Mouse (Mus musculus) adipocyte (in vitro differentiated cells): ENCODE data around the gene Nrxn3.

Source experiments
- DNase-seq: peaks from one replicate; pipeline ENCODE4 v3.0.0-alpha.2; 2016; ENCODE audit warnings: low spot score

Nrxn3 gene

GRCm38 (mm10) chr12:88812173-88812572 lies 89.5 kb downstream of the Nrxn3 start:
- DNase-seq, result no peak

DNA sequence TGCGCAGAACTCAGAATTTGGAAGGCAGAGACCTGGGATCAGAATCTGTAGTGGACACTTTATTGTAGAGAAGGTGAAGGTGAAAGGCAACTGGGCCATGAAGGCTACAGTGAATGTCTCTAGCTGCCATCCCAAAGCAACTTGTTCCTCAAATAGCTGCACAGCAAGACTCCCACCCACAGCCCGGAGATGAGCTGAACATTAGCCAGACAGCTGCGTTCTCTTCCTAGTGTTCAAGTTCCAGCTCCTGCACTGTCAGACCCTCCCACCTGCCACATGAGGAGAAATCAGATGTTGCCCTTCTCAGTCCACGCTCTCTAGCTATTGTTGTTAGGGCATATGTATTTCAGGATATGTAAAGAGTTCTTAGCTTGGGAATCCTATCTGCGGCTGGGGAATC lies 94.2 kb downstream of the Nrxn3 start:
- DNase-seq, result no peak

- DNase-seq, result no peak
Measured at GRCm38 (mm10) chr12:88818622-88819334, 96.1 kb downstream of the Nrxn3 start.

DNA sequence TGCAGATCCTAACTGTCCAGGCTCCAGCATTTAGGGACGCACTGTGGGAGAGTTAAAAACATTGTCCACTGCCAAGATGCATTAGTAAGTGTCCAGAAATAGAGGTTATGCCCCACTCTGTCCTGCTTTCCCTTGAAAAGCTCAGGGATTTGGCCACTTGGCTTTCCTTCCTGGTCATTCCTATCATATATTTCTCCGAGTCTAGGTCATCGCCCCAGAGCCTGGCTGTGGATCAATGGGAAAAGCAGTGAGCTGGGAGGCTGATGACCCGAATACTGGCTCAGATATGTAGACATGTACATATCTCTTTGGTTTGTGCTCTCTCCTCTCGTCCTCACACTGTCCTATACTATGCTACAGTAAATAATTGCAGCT lies 96.6 kb downstream of the Nrxn3 start:
- DNase-seq, result no peak

DNA sequence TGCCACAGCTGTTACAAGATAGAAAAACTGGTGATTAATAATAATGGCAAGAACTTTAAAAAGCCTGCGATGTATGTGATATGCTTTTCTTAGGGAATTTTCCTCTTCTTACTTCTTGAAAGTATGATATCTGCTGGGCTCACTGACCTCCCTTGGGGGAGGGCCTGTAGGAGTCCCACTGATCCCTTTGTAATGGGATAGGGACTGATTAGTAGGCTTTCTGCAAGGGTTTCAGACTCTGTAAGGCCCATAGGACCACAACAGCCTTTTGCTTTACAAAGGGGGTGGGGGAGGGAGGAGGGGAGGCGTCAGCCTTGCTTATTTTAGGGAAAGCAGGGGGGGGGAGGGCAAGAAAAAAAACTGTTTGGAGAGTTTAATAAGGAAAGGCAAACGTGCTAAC lies 97.5 kb downstream of the Nrxn3 start:
- no peak for DNase-seq

DNA sequence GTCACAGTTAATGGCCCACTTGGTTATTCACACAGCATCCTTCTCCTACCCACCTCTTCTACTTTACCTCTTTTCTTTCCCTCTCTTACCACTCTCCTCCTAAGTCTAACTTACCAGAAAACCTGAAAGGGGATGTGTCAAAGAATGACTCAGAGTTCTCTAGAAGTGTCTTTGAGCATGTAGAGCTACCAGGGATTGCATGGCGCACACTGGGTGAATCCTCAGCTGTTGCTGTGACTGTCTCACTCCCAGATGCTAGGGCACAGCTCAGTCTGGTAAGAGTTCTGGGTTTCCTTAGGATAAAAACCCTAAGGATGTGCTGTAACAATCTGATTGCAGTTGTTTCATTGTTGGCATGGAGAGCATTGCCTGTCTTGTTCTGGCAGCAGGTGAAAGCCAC lies 108.2 kb downstream of the Nrxn3 start:
- no peak for DNase-seq

DNA sequence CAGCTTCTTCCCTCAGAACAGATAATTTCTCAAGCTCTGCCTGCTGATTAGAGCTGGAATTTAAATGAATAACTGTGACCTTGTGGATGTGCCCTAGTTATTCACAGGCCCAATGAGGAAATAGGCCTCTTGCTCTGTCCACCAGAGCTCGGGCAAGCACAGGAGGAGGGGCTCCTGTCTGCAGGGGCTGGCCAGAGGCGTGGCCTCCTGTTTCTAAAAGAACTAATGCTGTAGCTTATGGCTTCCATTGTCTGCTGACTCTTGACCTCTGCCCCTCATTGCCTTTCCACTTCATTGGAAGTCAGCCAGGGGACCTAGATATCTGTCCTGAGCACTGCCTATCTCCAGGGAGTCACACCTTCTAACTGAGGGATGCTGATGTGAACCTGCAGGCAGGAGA lies 113.1 kb downstream of the Nrxn3 start:
- no peak for DNase-seq

GRCm38 (mm10) chr12:88839724-88840123 lies 117.0 kb downstream of the Nrxn3 start:
- DNase-seq, result no peak

- no peak for DNase-seq
Measured at GRCm38 (mm10) chr12:88841350-88841749, 118.7 kb downstream of the Nrxn3 start.

GRCm38 (mm10) chr12:88850400-88851179 lies 127.9 kb downstream of the Nrxn3 start:
- no peak for DNase-seq

GRCm38 (mm10) chr12:88854039-88854438 lies 131.4 kb downstream of the Nrxn3 start:
- no peak for DNase-seq

- DNase-seq, result no peak
Measured at GRCm38 (mm10) chr12:88857701-88858100, 135.0 kb downstream of the Nrxn3 start.

DNA sequence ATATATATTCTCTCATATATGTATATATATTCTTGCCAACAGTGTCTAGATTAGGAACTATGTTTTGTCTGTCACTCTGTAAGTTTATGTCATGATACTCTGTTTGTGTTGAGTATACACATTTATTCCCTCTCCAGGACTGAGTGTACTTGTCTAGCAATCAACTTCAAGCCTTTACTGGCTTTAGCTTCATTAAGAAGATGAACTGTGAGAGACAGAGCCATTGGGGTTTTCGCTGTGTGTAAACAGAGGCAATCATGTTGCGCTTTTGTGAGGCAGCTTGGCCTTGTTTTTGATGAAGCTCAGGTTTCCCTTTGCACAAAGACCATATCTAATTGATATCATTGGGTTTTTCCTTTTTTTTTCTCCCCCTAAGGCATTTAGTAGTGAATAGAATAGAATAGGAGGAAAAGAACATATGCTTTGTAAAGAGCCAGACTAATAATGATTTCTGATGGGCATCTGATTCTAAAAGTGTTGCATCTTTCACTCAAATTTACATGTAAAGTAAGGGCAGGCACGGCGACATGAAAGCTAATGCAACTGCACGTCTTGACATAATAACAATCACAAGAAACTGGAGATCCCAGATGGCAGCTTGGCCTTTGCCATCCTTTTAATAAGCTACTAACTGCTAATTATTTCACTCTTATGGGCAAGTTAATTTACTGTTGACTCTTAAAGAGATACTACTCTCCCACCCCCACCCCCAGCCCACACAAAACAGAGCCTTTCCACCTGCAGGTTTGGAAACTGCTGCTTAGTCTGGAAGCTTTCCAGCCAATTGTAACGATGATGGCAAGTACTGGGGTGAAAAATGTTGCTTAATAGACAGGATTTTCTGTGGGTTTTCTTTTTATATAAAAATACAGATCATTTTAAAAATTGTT lies 137.0 kb downstream of the Nrxn3 start:
- DNase-seq, result no peak

DNA sequence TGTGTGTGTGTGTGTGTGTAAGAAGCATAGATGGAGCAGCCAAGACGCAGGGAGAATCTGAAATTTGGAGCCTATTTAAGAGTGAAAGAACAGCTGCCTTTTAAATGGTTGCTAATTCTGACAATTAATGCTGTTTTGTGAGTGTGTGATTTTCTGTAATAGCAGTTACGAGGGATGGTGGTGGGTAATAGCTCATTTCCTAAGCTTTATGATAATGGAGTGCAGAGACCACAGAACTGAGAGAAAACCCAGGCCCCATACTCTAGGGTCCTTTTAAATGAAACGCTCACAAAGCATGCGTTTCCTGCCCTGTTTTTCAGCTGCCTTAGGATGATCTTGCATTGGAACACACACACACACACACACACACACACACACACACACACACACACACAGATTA lies 137.7 kb downstream of the Nrxn3 start:
- DNase-seq, result no peak

- no peak for DNase-seq
Measured at GRCm38 (mm10) chr12:88863069-88863468, 140.4 kb downstream of the Nrxn3 start.

DNA sequence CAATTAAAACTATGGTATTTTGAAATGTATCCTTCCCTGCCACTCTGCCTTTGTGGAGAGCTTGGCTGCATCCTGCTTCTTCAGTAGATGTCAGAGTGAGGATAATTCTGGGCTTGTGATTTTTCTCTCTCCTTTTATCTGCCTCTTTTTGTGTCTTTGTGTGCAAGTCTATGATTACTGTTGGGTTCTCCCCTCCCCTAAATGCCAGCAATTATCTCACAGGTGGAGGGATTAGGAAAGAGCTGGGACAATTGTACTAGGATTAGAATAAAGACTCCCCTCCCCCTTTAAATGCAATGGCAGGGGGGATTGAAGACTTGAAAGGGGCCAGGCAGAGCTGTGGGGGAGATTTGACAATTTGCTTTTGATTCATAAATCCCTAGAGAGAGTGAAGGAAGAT lies 145.6 kb downstream of the Nrxn3 start:
- DNase-seq, result no peak

DNA sequence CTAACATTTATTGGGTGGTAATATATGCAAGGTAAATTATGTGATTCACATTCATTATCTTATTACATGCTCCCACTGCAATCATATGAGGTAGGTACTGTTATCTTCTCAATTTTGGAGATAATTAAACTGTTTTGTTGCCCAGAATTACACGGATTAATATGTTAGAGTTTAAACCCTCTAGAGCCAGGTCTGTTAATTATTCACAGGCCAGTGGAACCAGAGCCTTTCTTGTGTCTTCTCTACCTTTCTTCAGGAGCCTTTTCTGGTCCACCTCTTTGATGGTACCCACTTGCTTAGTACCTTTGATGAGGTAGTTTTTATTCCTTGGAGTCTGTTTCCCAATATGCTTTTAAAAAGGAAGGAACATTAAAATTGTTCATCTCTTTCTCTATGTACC lies 174.7 kb downstream of the Nrxn3 start:
- no peak for DNase-seq

DNA sequence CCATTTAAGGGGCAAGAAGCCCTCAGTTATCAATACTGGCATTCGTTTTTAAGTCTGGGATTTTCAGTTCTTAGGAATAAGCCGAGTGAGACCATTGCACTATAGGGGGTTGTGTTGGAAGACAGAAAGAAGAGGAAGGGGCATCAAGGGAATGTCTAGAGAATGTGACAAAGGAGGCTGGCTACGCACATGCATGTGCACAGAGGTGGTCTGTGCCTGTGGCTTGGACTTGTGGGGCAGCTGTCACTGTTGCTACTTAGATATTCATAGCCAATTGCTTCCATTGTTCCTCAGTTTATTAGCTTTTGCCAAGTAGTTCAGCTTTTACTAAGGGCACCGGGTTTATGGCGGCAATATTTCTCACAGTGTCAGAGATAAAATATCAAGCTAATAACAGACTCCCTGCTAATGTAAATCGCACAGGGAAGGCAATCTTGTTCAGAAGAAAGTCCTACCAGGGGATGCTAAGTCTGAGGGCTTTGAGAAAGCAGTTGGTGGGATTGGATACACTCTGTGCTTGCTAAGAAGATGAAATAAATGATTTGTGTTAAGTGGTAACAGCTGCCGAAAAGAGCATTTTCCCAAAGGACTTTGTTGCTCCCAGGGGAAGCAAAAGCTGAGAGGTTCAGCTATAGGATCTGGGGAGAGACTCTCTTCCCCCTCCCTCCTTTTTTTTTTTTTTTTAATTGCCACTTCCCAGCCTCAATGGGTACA lies 177.5 kb downstream of the Nrxn3 start:
- no peak for DNase-seq

DNA sequence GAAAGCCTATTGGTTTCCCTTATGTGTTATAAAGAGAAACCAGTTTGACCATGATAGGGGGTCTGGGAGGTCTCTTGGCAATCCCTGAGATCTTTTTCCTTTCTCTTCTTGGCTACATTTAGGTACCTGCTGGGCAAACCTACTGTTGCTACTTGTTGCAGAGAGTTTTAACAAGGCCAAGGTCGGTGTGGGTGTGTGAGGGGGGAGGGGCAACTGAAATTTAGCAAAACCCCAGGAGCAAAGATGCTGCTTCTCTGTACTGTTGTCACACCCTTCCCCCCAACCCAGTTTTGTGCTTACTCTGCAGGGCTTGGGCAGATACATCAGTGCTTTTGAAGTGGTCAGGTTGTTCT lies 178.0 kb downstream of the Nrxn3 start:
- DNase-seq, result no peak

DNA sequence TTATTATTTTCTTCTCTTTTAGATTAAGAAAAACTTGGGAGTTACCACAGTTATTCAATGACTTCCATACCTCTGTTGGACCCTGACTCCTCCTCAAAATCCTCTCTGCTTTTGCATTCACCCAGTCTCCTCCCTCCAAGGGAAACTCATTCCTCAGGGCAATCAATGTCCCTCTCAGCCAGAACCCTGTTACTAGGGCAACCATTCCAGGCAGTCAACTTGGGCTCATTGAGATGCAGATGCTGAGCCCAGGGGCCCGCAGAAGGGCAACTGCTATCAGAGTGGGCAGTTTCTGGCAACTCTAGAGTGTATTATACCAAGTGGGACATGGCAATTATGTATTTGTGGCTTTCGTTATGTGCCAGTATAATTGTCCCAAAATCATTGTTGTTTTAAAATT lies 188.1 kb downstream of the Nrxn3 start:
- no peak for DNase-seq

- DNase-seq, result no peak
Measured at GRCm38 (mm10) chr12:88916752-88917151, 194.1 kb downstream of the Nrxn3 start.

GRCm38 (mm10) chr12:88924896-88925295 lies 202.2 kb downstream of the Nrxn3 start:
- DNase-seq, result no peak
